Mouse (Mus musculus): ENCODE results near the gene Daam2. TPM values are rescaled to one million over a fixed set of nuclear protein-coding genes. Genes with fewer than 3 reads are reported as not detected.

Gene Daam2
- polyA plus RNA-seq, 1 experiment, result 19.0 TPM

DNA sequence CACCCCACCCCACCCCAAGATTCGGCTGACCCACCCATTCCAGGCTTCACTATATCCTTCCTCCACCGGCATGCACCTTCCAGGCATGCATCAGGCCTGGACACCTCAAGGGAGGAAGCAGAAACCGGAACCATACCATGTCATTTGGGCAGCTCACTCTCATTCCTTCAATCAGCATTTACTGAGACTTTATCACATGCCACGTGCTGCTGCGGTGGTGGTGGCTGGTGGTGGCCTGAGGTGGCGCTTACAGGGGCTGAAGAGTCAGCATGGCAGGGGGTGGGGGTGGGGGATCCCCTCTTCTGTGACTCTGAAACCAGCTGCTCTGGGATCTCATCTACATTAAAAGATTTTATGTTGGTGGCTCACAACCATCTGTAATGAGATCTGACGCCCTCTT is 42.1 kb downstream of the Daam2 start:
- no peaks in the 10 kb centered on the region for H3K4me1 ChIP-seq (ENCODE audit: control insufficient read depth, insufficient read depth, low read length)
- no peak overlapping the region for H3K4me3 ChIP-seq (ENCODE audit: insufficient read depth, low read length)
- no peak for TF ChIP-seq CTCF (IDR thresholded peaks at IDR 0.05; ENCODE audit: borderline replicate concordance, insufficient read depth, low read length)
- no peak for TF ChIP-seq POLR2A (IDR thresholded peaks at IDR 0.05; ENCODE audit: low read depth, low read length)
- no peak overlapping the region for H3K27ac ChIP-seq (ENCODE audit: insufficient read depth, low read length)

DNA sequence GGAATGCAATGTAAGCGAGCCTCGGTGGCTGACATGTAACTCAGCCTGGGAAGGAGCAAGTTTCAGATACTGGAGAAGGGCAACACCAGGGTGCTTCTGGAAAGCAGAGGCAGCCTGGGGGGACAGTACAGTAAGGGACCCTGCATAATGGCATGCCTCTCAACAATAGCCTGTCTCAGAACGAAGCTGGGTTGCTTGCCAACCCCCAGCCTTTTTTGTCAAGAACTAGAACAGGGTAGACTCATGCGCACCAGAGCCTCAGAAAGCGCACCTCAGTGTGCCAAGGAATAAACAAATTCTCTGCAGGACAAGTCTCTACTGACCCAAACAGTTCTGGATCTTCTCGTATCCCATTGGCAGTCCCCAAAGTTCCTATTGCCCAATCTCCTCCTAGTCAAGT is 43.5 kb downstream of the Daam2 start:
- Histone ChIP-seq H3K4me3 (ENCODE audit: insufficient read depth, low read length) (no peak overlapping the region), H3K4me1 (ENCODE audit: control insufficient read depth, insufficient read depth, low read length) (0 out of 2 replicates have a peak, but pooled peaks cover under 1% of the 10 kb centered on the region), H3K27ac (ENCODE audit: insufficient read depth, low read length) (no peak overlapping the region)
- TF ChIP-seq CTCF (IDR thresholded peaks at IDR 0.05; ENCODE audit: borderline replicate concordance, insufficient read depth, low read length), result no peak
- no peak for TF ChIP-seq POLR2A (IDR thresholded peaks at IDR 0.05; ENCODE audit: low read depth, low read length)

DNA sequence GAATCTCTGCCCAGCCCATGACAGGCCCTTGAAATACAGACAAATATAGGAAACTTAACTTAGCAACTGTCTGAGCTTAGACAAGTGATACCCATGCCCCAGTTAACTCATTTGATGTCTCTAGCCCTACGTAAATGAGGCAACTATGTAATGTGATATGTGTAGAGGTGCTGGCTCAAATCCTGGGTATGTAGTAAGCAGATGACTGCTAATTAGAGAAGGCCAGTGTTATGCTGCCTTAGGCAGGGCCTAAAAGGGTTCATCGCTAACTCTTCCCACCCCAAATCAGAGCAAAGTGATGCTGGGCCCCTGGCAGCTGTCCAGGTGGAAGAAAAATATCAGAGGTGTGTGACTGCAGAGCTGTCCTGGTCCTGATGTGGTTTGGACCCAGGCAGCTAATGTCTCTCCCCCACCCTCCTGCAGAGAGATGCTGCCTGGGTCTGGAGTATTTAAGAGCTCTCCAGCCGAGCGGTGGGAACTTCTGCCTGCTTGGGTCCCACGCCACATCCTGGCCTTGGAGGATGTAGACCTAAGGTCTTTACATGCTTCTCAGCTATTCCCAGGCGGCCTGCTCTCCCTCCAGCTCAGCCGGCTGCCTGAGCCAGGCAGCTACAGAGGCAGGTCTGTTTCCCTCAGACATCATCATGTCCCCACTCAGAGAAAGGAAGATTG is 44.4 kb downstream of the Daam2 start:
- TF ChIP-seq CTCF (IDR thresholded peaks at IDR 0.05; ENCODE audit: borderline replicate concordance, insufficient read depth, low read length), result no peak
- no peak for TF ChIP-seq POLR2A (IDR thresholded peaks at IDR 0.05; ENCODE audit: low read depth, low read length)
- Histone ChIP-seq H3K4me1 (ENCODE audit: control insufficient read depth, insufficient read depth, low read length) (0 out of 2 replicates have a peak, but pooled peaks cover 3% of the 10 kb centered on the region), H3K4me3 (ENCODE audit: insufficient read depth, low read length) (no peak overlapping the region), H3K27ac (ENCODE audit: insufficient read depth, low read length) (no peak overlapping the region)

DNA sequence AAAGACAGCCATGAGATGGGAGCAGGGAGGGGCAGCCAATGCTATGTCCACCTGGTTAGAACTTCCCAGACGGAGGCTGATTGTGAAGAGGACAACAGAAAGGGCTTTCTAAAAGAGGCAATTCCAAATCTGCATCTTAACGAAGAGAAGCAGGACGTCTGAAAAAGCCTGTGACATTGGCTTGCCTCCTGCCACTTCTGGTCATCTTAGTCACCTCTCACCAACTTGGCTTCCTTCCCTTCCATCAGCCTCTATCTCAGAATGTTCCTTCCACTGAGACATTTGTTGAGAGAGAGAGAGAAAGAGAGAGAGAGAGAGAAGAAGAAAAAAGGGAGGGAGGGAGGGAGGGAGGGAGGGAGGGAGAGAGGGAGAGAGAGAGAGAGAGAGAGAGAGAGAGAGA is 47.1 kb downstream of the Daam2 start:
- H3K4me3 ChIP-seq (ENCODE audit: insufficient read depth, low read length), result no peak overlapping the region
- H3K4me1 ChIP-seq (ENCODE audit: control insufficient read depth, insufficient read depth, low read length), result 0 out of 2 replicates have a peak, but pooled peaks cover 6% of the 10 kb centered on the region
- TF ChIP-seq POLR2A (IDR thresholded peaks at IDR 0.05; ENCODE audit: low read depth, low read length) (no peak), CTCF (IDR thresholded peaks at IDR 0.05; ENCODE audit: borderline replicate concordance, insufficient read depth, low read length) (no peak)

DNA sequence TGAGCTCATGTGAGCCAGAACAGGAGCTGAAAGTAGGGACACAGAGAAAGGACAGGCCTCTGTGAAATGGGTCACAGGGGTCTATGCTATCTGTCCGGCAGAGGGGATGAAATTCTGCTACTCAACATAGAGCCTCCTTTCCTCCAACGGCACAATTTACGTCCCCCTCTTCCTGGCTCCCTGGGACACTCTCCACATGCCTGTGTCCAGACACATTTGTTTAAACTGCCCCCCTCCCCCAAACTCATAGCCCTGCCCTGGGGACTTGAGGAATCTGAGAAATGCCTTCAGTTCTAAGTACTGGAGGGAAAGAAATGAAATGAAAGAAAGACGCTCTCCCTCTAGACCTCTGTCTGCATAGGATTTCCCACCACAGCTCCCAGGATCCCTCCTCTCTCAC is 48.5 kb downstream of the Daam2 start:
- no peak overlapping the region for H3K4me3 ChIP-seq (ENCODE audit: insufficient read depth, low read length)
- peak overlapping the region; percentile 48 for H3K27ac ChIP-seq (ENCODE audit: insufficient read depth, low read length)
- TF ChIP-seq CTCF (IDR thresholded peaks at IDR 0.05; ENCODE audit: borderline replicate concordance, insufficient read depth, low read length), result no peak
- no peak for TF ChIP-seq POLR2A (IDR thresholded peaks at IDR 0.05; ENCODE audit: low read depth, low read length)
- 0 out of 2 replicates have a peak, but pooled peaks cover 6% of the 10 kb centered on the region for H3K4me1 ChIP-seq (ENCODE audit: control insufficient read depth, insufficient read depth, low read length)

More for the DNA sequence above, 47.1 kb downstream of the Daam2 start:
- no peak overlapping the region for H3K27ac ChIP-seq (ENCODE audit: insufficient read depth, low read length)

DNA sequence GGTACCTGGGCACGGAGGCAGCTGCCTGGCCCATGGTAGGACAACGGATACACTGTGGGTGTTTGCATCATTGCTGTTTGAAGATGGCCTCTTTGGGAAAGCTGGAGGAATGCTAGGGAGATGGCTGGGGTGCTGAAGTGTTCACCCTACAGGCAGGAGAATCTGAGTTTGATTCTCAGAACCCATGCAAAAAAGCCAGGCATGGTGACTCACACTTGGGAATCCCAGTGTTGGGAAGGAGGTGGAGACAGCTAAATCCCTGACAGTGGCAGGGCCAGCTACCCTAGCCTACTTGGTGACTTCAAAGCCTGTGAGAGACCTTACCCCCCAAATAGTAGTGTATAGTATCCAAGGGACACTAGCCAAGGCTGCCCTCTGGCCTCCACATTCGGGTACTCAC is 49.0 kb downstream of the Daam2 start:
- 0 out of 2 replicates have a peak, but pooled peaks cover 6% of the 10 kb centered on the region for H3K4me1 ChIP-seq (ENCODE audit: control insufficient read depth, insufficient read depth, low read length)
- TF ChIP-seq CTCF (IDR thresholded peaks at IDR 0.05; ENCODE audit: borderline replicate concordance, insufficient read depth, low read length) (no peak), POLR2A (IDR thresholded peaks at IDR 0.05; ENCODE audit: low read depth, low read length) (no peak)
- peak overlapping the region; percentile 48 for H3K27ac ChIP-seq (ENCODE audit: insufficient read depth, low read length)
- no peak overlapping the region for H3K4me3 ChIP-seq (ENCODE audit: insufficient read depth, low read length)

DNA sequence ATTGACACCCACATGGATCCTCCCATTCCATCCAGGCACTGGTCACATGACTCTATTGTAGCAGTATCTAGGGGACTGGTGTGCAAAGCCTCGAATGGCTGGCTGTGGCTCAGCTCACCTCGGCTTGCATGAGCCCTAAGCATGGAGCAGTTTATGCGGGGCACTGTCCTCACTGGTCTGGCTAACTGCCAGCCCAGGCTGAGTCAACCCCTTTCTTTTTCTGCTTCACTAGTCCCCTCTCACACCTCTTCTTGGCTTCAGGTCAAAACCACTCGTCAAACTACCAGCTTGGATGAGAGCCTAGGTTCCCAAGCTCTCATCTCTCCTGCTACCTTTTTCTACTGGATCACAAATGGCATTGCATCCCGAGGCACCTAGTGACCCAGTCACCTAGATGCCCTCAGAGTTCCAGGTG is 51.5 kb downstream of the Daam2 start:
- no peak for TF ChIP-seq POLR2A (IDR thresholded peaks at IDR 0.05; ENCODE audit: low read depth, low read length)
- TF ChIP-seq CTCF (IDR thresholded peaks at IDR 0.05; ENCODE audit: borderline replicate concordance, insufficient read depth, low read length), result no peak
- Histone ChIP-seq H3K27ac (ENCODE audit: insufficient read depth, low read length) (no peak overlapping the region), H3K4me3 (ENCODE audit: insufficient read depth, low read length) (no peak overlapping the region), H3K4me1 (ENCODE audit: control insufficient read depth, insufficient read depth, low read length) (0 out of 2 replicates have a peak, but pooled peaks cover 6% of the 10 kb centered on the region)

DNA sequence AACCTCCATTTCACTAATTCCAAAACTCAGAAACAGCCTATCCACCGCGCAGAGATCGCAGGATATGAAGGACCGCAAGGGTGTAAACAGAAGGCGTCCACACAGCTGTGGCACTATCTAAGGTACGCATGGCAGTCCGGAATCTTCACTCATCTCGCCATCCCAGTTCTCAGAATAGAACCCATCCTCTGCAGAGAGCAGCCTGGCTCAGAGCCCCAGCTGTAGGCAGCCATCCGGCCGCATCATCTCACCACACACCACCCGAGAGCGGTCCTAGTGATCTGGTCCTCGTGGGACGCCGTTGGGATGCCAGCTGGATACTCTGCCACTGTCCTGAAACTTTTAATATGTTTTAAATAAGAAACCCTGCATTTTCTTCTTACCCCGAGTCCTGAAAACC is 54.7 kb downstream of the Daam2 start:
- TF ChIP-seq CTCF (IDR thresholded peaks at IDR 0.05; ENCODE audit: borderline replicate concordance, insufficient read depth, low read length), result no peak
- no peak for TF ChIP-seq POLR2A (IDR thresholded peaks at IDR 0.05; ENCODE audit: low read depth, low read length)
- Histone ChIP-seq H3K4me3 (ENCODE audit: insufficient read depth, low read length) (no peak overlapping the region), H3K27ac (ENCODE audit: insufficient read depth, low read length) (no peak overlapping the region), H3K4me1 (ENCODE audit: control insufficient read depth, insufficient read depth, low read length) (0 out of 2 replicates have a peak, but pooled peaks cover 3% of the 10 kb centered on the region)

DNA sequence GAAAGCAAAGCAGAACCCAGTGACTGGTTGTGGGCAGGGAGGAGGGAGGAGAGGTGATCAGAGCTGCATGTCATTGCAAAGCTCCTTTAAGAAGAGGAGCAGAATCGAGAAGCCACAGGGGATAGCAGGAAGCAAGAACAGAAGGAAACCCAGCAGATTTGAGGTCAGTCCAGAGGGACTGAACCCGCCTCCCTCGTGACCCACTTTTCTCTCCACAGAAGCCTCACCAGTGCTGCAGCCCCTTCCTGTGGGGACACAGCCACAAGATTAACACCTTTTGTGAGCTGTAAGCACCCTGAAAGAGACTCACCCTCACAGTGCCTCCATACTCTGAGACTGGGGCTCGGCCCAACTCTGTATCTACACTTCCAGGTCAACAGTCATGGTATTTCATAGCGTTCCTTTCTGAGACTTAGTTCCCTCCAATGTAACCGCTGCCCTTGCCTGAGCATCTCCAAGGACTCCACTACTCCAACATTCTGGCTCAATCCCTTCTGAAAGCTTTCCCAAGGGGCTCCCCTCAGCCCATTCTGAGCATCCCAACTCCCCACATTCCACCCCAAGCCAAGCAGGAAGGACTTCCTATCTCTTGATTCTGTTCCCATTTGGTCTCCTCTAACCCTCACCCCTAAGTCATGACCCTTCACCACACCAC is 60.8 kb downstream of the Daam2 start:
- TF ChIP-seq CTCF (IDR thresholded peaks at IDR 0.05; ENCODE audit: borderline replicate concordance, insufficient read depth, low read length), result no peak
- TF ChIP-seq POLR2A (IDR thresholded peaks at IDR 0.05; ENCODE audit: low read depth, low read length), result no peak
- Histone ChIP-seq H3K4me1 (ENCODE audit: control insufficient read depth, insufficient read depth, low read length) (no peaks in the 10 kb centered on the region), H3K27ac (ENCODE audit: insufficient read depth, low read length) (no peak overlapping the region), H3K4me3 (ENCODE audit: insufficient read depth, low read length) (no peak overlapping the region)

DNA sequence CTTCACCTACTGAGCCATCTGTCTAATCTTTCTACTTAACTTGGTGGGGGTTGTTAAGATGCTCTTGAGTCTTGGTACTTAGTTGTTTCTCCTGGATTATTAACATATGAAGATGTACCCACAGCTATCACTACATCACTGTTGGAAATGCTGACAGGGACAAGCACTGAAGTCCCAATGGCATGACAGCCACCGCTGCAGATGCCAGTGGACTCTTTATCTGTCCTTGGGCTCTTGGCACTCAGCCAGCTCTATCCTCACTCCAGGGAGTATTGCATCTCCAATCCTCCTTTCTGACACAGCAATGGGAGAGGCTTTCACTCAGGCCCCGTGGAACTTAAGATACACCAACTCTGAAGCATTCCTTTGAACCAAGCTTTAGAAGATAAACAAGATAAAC is 63.9 kb downstream of the Daam2 start:
- Histone ChIP-seq H3K4me1 (ENCODE audit: control insufficient read depth, insufficient read depth, low read length) (no peaks in the 10 kb centered on the region), H3K27ac (ENCODE audit: insufficient read depth, low read length) (no peak overlapping the region), H3K4me3 (ENCODE audit: insufficient read depth, low read length) (no peak overlapping the region)
- no peak for TF ChIP-seq POLR2A (IDR thresholded peaks at IDR 0.05; ENCODE audit: low read depth, low read length)
